Mouse (Mus musculus) forebrain, embryonic 16.5 days (tissue): Measurements from ENCODE around the gene Ptpre. TPM values are rescaled to one million over a fixed set of nuclear protein-coding genes. Genes with fewer than 3 reads are reported as not detected.
A peak's percentile ranks its signal among the peaks of the same experiment; 100 is the strongest.

ENCODE experiments used
- ATAC-seq: fragments of 200-750 bp; cut with Nextera tagmentation; 2 replicates; pipeline ENCODE4 v1.8.0; 2017; ENCODE audit warnings: mild to moderate bottlenecking, moderate library complexity
- H3K27ac ChIP-seq: fragments of 300-500 bp; sonication (generic); 2 replicates; pipeline ENCODE4 v1.5.1; 2014; ENCODE audit warnings: low read length, control low read depth
- H3K27me3 ChIP-seq: fragments of 300-500 bp; sonication (generic); replicated peaks from 2 replicates; pipeline ENCODE4 v1.6.1; 2014; ENCODE audit warnings: low read length; ENCODE audit not compliant: control insufficient read depth, insufficient read depth
- H3K36me3 ChIP-seq: fragments of 300-500 bp; sonication (generic); 2 replicates; pipeline ENCODE4 v1.6.1; 2014; ENCODE audit not compliant: control insufficient read depth, insufficient read depth
- H3K4me1 ChIP-seq: fragments of 300-500 bp; sonication (generic); replicated peaks from 2 replicates; pipeline ENCODE4 v1.6.1; 2014; ENCODE audit warnings: low read length; ENCODE audit not compliant: control insufficient read depth, insufficient read depth
- H3K4me2 ChIP-seq: fragments of 300-500 bp; sonication (generic); 2 replicates; pipeline ENCODE4 v1.6.1; 2014; ENCODE audit warnings: mild to moderate bottlenecking, low read length, control low read depth
- H3K4me3 ChIP-seq: fragments of 300-500 bp; sonication (generic); replicated peaks from 2 replicates; pipeline ENCODE4 v1.5.1; 2014; ENCODE audit warnings: mild to moderate bottlenecking, low read length, control low read depth
- H3K9ac ChIP-seq: fragments of 300-500 bp; sonication (generic); replicated peaks from 2 replicates; pipeline ENCODE4 v1.6.1; 2014; ENCODE audit warnings: low read depth, low read length, control low read depth
- H3K9me3 ChIP-seq: fragments of 300-500 bp; sonication (generic); 2 replicates; pipeline ENCODE4 v1.6.1; 2016; ENCODE audit warnings: low read length; ENCODE audit not compliant: control insufficient read depth
- WGBS: fragments of 180-500 bp; shearing (Covaris S2); extraction: QIAGEN DNeasy Blood & Tissue Kit; methylation state at CpG from one replicate; pipeline ENCODE4 v1.1.7; 2014; 5-methylcytosine and 5-hydroxymethylcytosine counted together
- polyA plus RNA-seq: library from polyadenylated mRNA; unstranded; fragments of >200 nt; fragmentation: Nextera tagmentation; extraction: Ambion mirVana; gene quantifications from 2 replicates; pipeline ENCODE4 v1.2.1, GENCODE M21; 2015

Ptpre gene
- polyA plus RNA-seq, 1 experiment from 2014 or later = 4.5 TPM

GRCm38 (mm10) chr7:135639361-135639760 is 102.1 kb downstream of the Ptpre start:
- H3K4me1 ChIP-seq = peaks cover 27% of the 10 kb centered on the region
- no peaks in the 10 kb centered on the region for H3K27me3 ChIP-seq
- H3K4me3 ChIP-seq = no peak overlapping the region
- no peak for ATAC-seq
- H3K9me3 ChIP-seq = no peaks in the 10 kb centered on the region
- 7% methylated on average over 2 of the region's 2 CpGs for WGBS
- no peak overlapping the region for H3K4me2 ChIP-seq
- no peaks in the 10 kb centered on the region for H3K36me3 ChIP-seq
- H3K27ac ChIP-seq = no peak overlapping the region
- no peak overlapping the region for H3K9ac ChIP-seq

- ATAC-seq = peak; percentile 87
- Histone ChIP-seq H3K4me3 (no peak overlapping the region), H3K27me3 (no peaks in the 10 kb centered on the region), H3K36me3 (no peaks in the 10 kb centered on the region), H3K4me1 (peaks cover 18% of the 10 kb centered on the region), H3K27ac (peak overlapping the region; percentile 54), H3K4me2 (peak overlapping the region; percentile 19; the same call in 1 of the 2 replicates), H3K9ac (no peak overlapping the region), H3K9me3 (no peaks in the 10 kb centered on the region)
- 22% methylated on average over 14 of the region's 14 CpGs for WGBS
These were observed 104.6 kb downstream of the Ptpre start for GRCm38 (mm10) chr7:135641698-135642507.

- peaks cover 14% of the 10 kb centered on the region for H3K4me1 ChIP-seq
- no peak overlapping the region for H3K4me3 ChIP-seq
- no peak overlapping the region for H3K9ac ChIP-seq
- no peak for ATAC-seq
- 89% methylated on average over 1 of the region's 1 CpGs for WGBS
- no peaks in the 10 kb centered on the region for H3K36me3 ChIP-seq
- no peak overlapping the region for H3K27ac ChIP-seq
- no peak overlapping the region for H3K4me2 ChIP-seq
- peaks cover 3% of the 10 kb centered on the region; the same call in 1 of the 2 replicates for H3K9me3 ChIP-seq
- H3K27me3 ChIP-seq = no peaks in the 10 kb centered on the region
These were observed 107.2 kb downstream of the Ptpre start for GRCm38 (mm10) chr7:135644452-135644851.

- no peak overlapping the region for H3K27ac ChIP-seq
- no peak overlapping the region for H3K4me2 ChIP-seq
- 84% methylated on average over 6 of the region's 6 CpGs for WGBS
- no peak overlapping the region for H3K4me3 ChIP-seq
- H3K9ac ChIP-seq = no peak overlapping the region
- no peaks in the 10 kb centered on the region for H3K36me3 ChIP-seq
- H3K27me3 ChIP-seq = no peaks in the 10 kb centered on the region
- peaks cover 3% of the 10 kb centered on the region; the same call in 1 of the 2 replicates for H3K9me3 ChIP-seq
- H3K4me1 ChIP-seq = peaks cover 4% of the 10 kb centered on the region; the same call in 1 of the 2 replicates
- no peak for ATAC-seq
These were observed 109.7 kb downstream of the Ptpre start for GRCm38 (mm10) chr7:135646976-135647375.

- H3K27me3 ChIP-seq = no peaks in the 10 kb centered on the region
- H3K9ac ChIP-seq = no peak overlapping the region
- H3K27ac ChIP-seq = no peak overlapping the region
- H3K9me3 ChIP-seq = peaks cover 3% of the 10 kb centered on the region; the same call in 1 of the 2 replicates
- no peaks in the 10 kb centered on the region for H3K4me1 ChIP-seq
- ATAC-seq = no peak
- 91% methylated on average over 8 of the region's 8 CpGs for WGBS
- H3K4me3 ChIP-seq = no peak overlapping the region
- no peaks in the 10 kb centered on the region for H3K36me3 ChIP-seq
- H3K4me2 ChIP-seq = no peak overlapping the region
These were observed 111.5 kb downstream of the Ptpre start for GRCm38 (mm10) chr7:135648821-135649220.

GRCm38 (mm10) chr7:135649306-135649705 is 112.0 kb downstream of the Ptpre start:
- no peak overlapping the region for H3K9ac ChIP-seq
- WGBS = 95% methylated on average over 1 of the region's 1 CpGs
- no peak overlapping the region for H3K4me3 ChIP-seq
- peaks cover 3% of the 10 kb centered on the region; the same call in 1 of the 2 replicates for H3K9me3 ChIP-seq
- ATAC-seq = no peak
- no peak overlapping the region for H3K4me2 ChIP-seq
- H3K27me3 ChIP-seq = no peaks in the 10 kb centered on the region
- no peaks in the 10 kb centered on the region for H3K4me1 ChIP-seq
- H3K36me3 ChIP-seq = no peaks in the 10 kb centered on the region
- H3K27ac ChIP-seq = no peak overlapping the region

GRCm38 (mm10) chr7:135650061-135650460 is 112.8 kb downstream of the Ptpre start:
- H3K4me1 ChIP-seq = no peaks in the 10 kb centered on the region
- H3K36me3 ChIP-seq = no peaks in the 10 kb centered on the region
- peaks cover 3% of the 10 kb centered on the region; the same call in 1 of the 2 replicates for H3K9me3 ChIP-seq
- 84% methylated on average over 5 of the region's 5 CpGs for WGBS
- H3K27me3 ChIP-seq = no peaks in the 10 kb centered on the region
- H3K4me2 ChIP-seq = no peak overlapping the region
- H3K27ac ChIP-seq = no peak overlapping the region
- no peak overlapping the region for H3K4me3 ChIP-seq
- H3K9ac ChIP-seq = no peak overlapping the region
- no peak for ATAC-seq

GRCm38 (mm10) chr7:135651831-135652511 is 114.7 kb downstream of the Ptpre start:
- no peak overlapping the region for H3K9ac ChIP-seq
- no peaks in the 10 kb centered on the region for H3K4me1 ChIP-seq
- H3K9me3 ChIP-seq = peaks cover 3% of the 10 kb centered on the region; the same call in 1 of the 2 replicates
- no peak overlapping the region for H3K4me3 ChIP-seq
- no peak for ATAC-seq
- H3K4me2 ChIP-seq = no peak overlapping the region
- no peaks in the 10 kb centered on the region for H3K36me3 ChIP-seq
- 62% methylated on average over 18 of the region's 18 CpGs for WGBS
- H3K27ac ChIP-seq = no peak overlapping the region
- H3K27me3 ChIP-seq = no peaks in the 10 kb centered on the region

- Histone ChIP-seq H3K27ac (no peak overlapping the region), H3K4me2 (no peak overlapping the region), H3K9ac (no peak overlapping the region), H3K4me1 (no peaks in the 10 kb centered on the region), H3K36me3 (no peaks in the 10 kb centered on the region), H3K4me3 (no peak overlapping the region), H3K27me3 (no peaks in the 10 kb centered on the region), H3K9me3 (peaks cover 3% of the 10 kb centered on the region; the same call in 1 of the 2 replicates)
- 75% methylated on average over 11 of the region's 11 CpGs for WGBS
- ATAC-seq = no peak
These were observed 115.5 kb downstream of the Ptpre start for GRCm38 (mm10) chr7:135652781-135653180.
